In genomic region chr10:79417142-79417771, GRCm38 (mm10) we compare ENCODE assay signal across 11 mouse cellular contexts. TPM values are rescaled to one million over a fixed set of nuclear protein-coding genes. Genes with fewer than 3 reads are reported as not detected.
DNase-seq lines count a peak whose midpoint lies in the region; ATAC-seq lines count a peak whose summit lies in the region.
"Had no signal": no experiment of that assay in that cellular context is flagged by ENCODE, and none has a peak within 500 bp of the region (broad histone marks: within the 10 kb centered on the region; RNA-seq: fewer than 3 reads in every experiment).

No protein-coding gene starts in this region.

- no peak overlapping the region for H3K4me2 ChIP-seq in liver, embryonic 11.5 days
- no peak overlapping the region for H3K4me2 ChIP-seq in hindbrain, embryonic 11.5 days (replicated peaks; ENCODE audit: low read depth, low read length)
- H3K4me2 ChIP-seq: midbrain, embryonic 12.5 days had no signal

- no peaks in the 10 kb centered on the region for H3K27me3 ChIP-seq in liver, embryonic 11.5 days (replicated peaks; ENCODE audit: control insufficient read depth, insufficient read depth, low read length)
- H3K27me3 ChIP-seq in splenic B cell, adult 2 months (ENCODE audit: control insufficient read depth, insufficient read depth, low read length, poor library complexity, severe bottlenecking): no peaks in the 10 kb centered on the region
- H3K27me3 ChIP-seq in hindbrain, embryonic 11.5 days (ENCODE audit: control insufficient read depth, insufficient read depth, low read length): no peaks in the 10 kb centered on the region
- H3K27me3 ChIP-seq: midbrain, embryonic 12.5 days had no signal

- H3K27ac ChIP-seq in liver, embryonic 11.5 days (ENCODE audit: low read depth, low read length): no peak overlapping the region
- no peak overlapping the region for H3K27ac ChIP-seq in hindbrain, embryonic 11.5 days (ENCODE audit: low read depth, low read length)
- H3K27ac ChIP-seq: forebrain, embryonic 10.5 days; midbrain, embryonic 12.5 days had no signal

- DNase-seq in monocyte, adult 2 months (ENCODE audit: low read depth in 1 of 2, low spot score in 2 of 2): peak; percentile 27 to 28
- DNase-seq in T-cell, adult 2 months (ENCODE audit: low spot score): peak; percentile 69
- no peak for DNase-seq in liver, embryonic 11.5 days (ENCODE audit: low spot score)
- peak; percentile 72 for DNase-seq in splenic B cell, adult 2 months (ENCODE audit: low read depth, low spot score)
- DNase-seq in hindbrain, embryonic 11.5 days (ENCODE audit: low spot score): no peak
- no peak for DNase-seq in retina, embryonic 14.5 days (ENCODE audit: low spot score)
- no peak for DNase-seq in kidney, postnatal 25 days
- DNase-seq: kidney, postnatal 14 days had no signal

- H3K9me3 ChIP-seq in liver, embryonic 11.5 days (ENCODE audit: control insufficient read depth, low read length): peaks cover 2% of the 10 kb centered on the region; the same call in 1 of the 2 replicates
- H3K9me3 ChIP-seq in hindbrain, embryonic 11.5 days (ENCODE audit: control insufficient read depth, low read length): no peaks in the 10 kb centered on the region

- 82% methylated on average over 24 of the region's 24 CpGs for WGBS in liver, embryonic 11.5 days
- WGBS in hindbrain, embryonic 11.5 days: 95% methylated on average over 24 of the region's 24 CpGs

- H3K9ac ChIP-seq in liver, embryonic 11.5 days (ENCODE audit: low read depth, low read length): no peak overlapping the region
- H3K9ac ChIP-seq in hindbrain, embryonic 11.5 days (ENCODE audit: low read depth, low read length): no peak overlapping the region
- H3K9ac ChIP-seq: midbrain, embryonic 12.5 days had no signal

- no peak; the same call in 1 of the 2 replicates for ATAC-seq in monocyte, adult 5-6 weeks (replicated peaks; ENCODE audit: insufficient number of reproducible peaks, low FRiP score, low TSS enrichment, poor library complexity, severe bottlenecking)
- ATAC-seq in liver, embryonic 11.5 days (replicated peaks; ENCODE audit: low FRiP score): no peak
- ATAC-seq in hindbrain, embryonic 11.5 days (ENCODE audit: low FRiP score): no peak

- no peaks in the 10 kb centered on the region for H3K4me1 ChIP-seq in liver, embryonic 11.5 days (replicated peaks; ENCODE audit: control insufficient read depth, insufficient read depth, low read length)
- no peaks in the 10 kb centered on the region for H3K4me1 ChIP-seq in hindbrain, embryonic 11.5 days (replicated peaks; ENCODE audit: control insufficient read depth, insufficient read depth, low read length)
- H3K4me1 ChIP-seq: forebrain, embryonic 10.5 days; midbrain, embryonic 12.5 days had no signal

- H3K36me3 ChIP-seq in liver, embryonic 11.5 days (ENCODE audit: control insufficient read depth, insufficient read depth, low read length): no peaks in the 10 kb centered on the region
- no peaks in the 10 kb centered on the region for H3K36me3 ChIP-seq in splenic B cell, adult 2 months (ENCODE audit: control insufficient read depth, insufficient read depth, low read length, poor library complexity, severe bottlenecking)
- H3K36me3 ChIP-seq in hindbrain, embryonic 11.5 days (ENCODE audit: control insufficient read depth, insufficient read depth, low read length): no peaks in the 10 kb centered on the region
- H3K36me3 ChIP-seq: forebrain, embryonic 10.5 days; midbrain, embryonic 12.5 days had no signal

- H3K4me3 ChIP-seq in liver, embryonic 11.5 days (ENCODE audit: low read depth, low read length): peak overlapping the region; percentile 17
- no peak overlapping the region for H3K4me3 ChIP-seq in hindbrain, embryonic 11.5 days (ENCODE audit: low read depth, low read length)
- H3K4me3 ChIP-seq: forebrain, embryonic 10.5 days; midbrain, embryonic 12.5 days had no signal

RNA-seq across cellular contexts. Expression of gene Vmn2r83, which starts 51.3 kb away (rescaled TPM):
- not detected in 3 replicates for total RNA-seq in monocyte, adult 5-6 weeks (2017)
- not detected in 2 replicates for polyA plus RNA-seq in liver, embryonic 11.5 days (2014; fragmentation: Nextera tagmentation; extraction: Ambion mirVana)
- polyA plus RNA-seq in hindbrain, embryonic 11.5 days (2014; fragmentation: Nextera tagmentation; extraction: Ambion mirVana): not detected in 2 replicates
- polyA plus RNA-seq: forebrain, embryonic 10.5 days; midbrain, embryonic 12.5 days had no signal

Comparison
In these comparisons a context has a peak if more than half of its experiments do, and no peak if none do; other contexts are left out.
1. DNase-seq: peak in monocyte, adult 2 months (2 of 2), T-cell, adult 2 months (single experiment) and splenic B cell, adult 2 months (single experiment); none in liver, embryonic 11.5 days (single experiment), hindbrain, embryonic 11.5 days (single experiment), retina, embryonic 14.5 days (single experiment) and kidney, postnatal 25 days (0 of 2).